Mouse (Mus musculus) MEL (cell line): ENCODE results near the gene Sept5. TPM values are rescaled to one million over a fixed set of nuclear protein-coding genes. Genes with fewer than 3 reads are reported as not detected.

Experiments used
- DNase-seq: peaks from one replicate; pipeline ENCODE4 v3.0.0; 2011; ENCODE audit warnings: low read depth, low spot score
- H3K27ac ChIP-seq: 2 replicates; pipeline ENCODE4 v1.5.1; 2012; ENCODE audit warnings: low read depth, mild to moderate bottlenecking, control low read depth, low read length, moderate library complexity; ENCODE audit not compliant: control insufficient read depth
- H3K27me3 ChIP-seq, 2 experiments: fragments of 150-350 bp in 1 of 2; sonication (generic) in 1 of 2; 2 replicates each; pipeline ENCODE4 v1.6.1; 2012; ENCODE audit warnings: low read length in 2 of 2, mild to moderate bottlenecking in 2 of 2, improper control_type of control experiment in 1 of 2, moderate library complexity in 1 of 2; ENCODE audit not compliant: insufficient read depth in 2 of 2, control insufficient read depth in 1 of 2
- H3K36me3 ChIP-seq, 2 experiments: 2 replicates each; pipeline ENCODE4 v1.6.1; 2012 to 2014; ENCODE audit warnings: low read length in 2 of 2, improper control_type of control experiment in 1 of 2, inconsistent platforms in 1 of 2, mild to moderate bottlenecking in 1 of 2; ENCODE audit not compliant: insufficient read depth in 2 of 2, control insufficient read depth in 1 of 2
- H3K4me1 ChIP-seq, 2 experiments: fragments of 150-350 bp in 1 of 2; sonication (generic) in 1 of 2; 2 replicates each; pipeline ENCODE4 v1.6.1; 2012; ENCODE audit warnings: low read length in 2 of 2, improper control_type of control experiment in 1 of 2, mild to moderate bottlenecking in 1 of 2; ENCODE audit not compliant: insufficient read depth in 2 of 2, control insufficient read depth in 1 of 2
- H3K4me3 ChIP-seq, 2 experiments: fragments of 150-350 bp in 1 of 2; sonication (generic) in 1 of 2; 2 replicates each; pipeline ENCODE4 v1.5.1; 2012; ENCODE audit warnings: low read depth in 2 of 2, low read length in 2 of 2, mild to moderate bottlenecking in 2 of 2, moderate library complexity in 2 of 2, control low read depth in 1 of 2, improper control_type of control experiment in 1 of 2; ENCODE audit not compliant: control insufficient read depth in 1 of 2, insufficient read depth in 1 of 2
- H3K79me2 ChIP-seq: 2 replicates; pipeline ENCODE4 v1.6.1; 2012; ENCODE audit warnings: mild to moderate bottlenecking, low read length, moderate library complexity; ENCODE audit not compliant: control insufficient read depth, poor library complexity, insufficient read depth
- H3K9ac ChIP-seq: 2 replicates; pipeline ENCODE4 v1.6.1; 2012; ENCODE audit warnings: low read depth, mild to moderate bottlenecking, control low read depth, low read length, moderate library complexity; ENCODE audit not compliant: control insufficient read depth, poor library complexity, severe bottlenecking
- H3K9me3 ChIP-seq: fragments of 150-350 bp; sonication (generic); replicated peaks from 2 replicates; pipeline ENCODE4 v1.6.1; 2012; ENCODE audit warnings: mild to moderate bottlenecking, low read length, improper control_type of control experiment, moderate library complexity; ENCODE audit not compliant: insufficient read depth
- BHLHE40 ChIP-seq: IDR thresholded peaks from 2 replicates; pipeline ENCODE4 v1.6.1; 2012; ENCODE audit warnings: low read depth, mild to moderate bottlenecking, inconsistent platforms, low read length, improper control_type of control experiment, borderline replicate concordance
- CHD2 ChIP-seq: IDR thresholded peaks from 2 replicates; pipeline ENCODE4 v1.6.1; 2011; ENCODE audit warnings: low read length, improper control_type of control experiment
- CTCF ChIP-seq, 3 experiments: IDR thresholded peaks in 2 of 3; conservative IDR thresholded peaks in 1 of 3; 2 replicates each; pipeline ENCODE4 v1.5.1; 2011 to 2012; ENCODE audit warnings: low read length in 3 of 3, low read depth in 2 of 3, mild to moderate bottlenecking in 2 of 3, improper control_type of control experiment in 1 of 3, inconsistent platforms in 1 of 3, mixed read lengths in 1 of 3, moderate library complexity in 1 of 3; ENCODE audit not compliant: control insufficient read depth in 1 of 3, insufficient read depth in 1 of 3, poor library complexity in 1 of 3, severe bottlenecking in 1 of 3
- E2F4 ChIP-seq: IDR thresholded peaks from 2 replicates; pipeline ENCODE4 v1.6.1; 2011; ENCODE audit warnings: low read depth, low read length, improper control_type of control experiment, borderline replicate concordance
- ELF1 ChIP-seq: IDR thresholded peaks from 2 replicates; pipeline ENCODE4 v1.6.1; 2014; ENCODE audit warnings: low read depth, mild to moderate bottlenecking, inconsistent platforms, low read length, improper control_type of control experiment, moderate library complexity
- GABPA ChIP-seq: IDR thresholded peaks from 2 replicates; pipeline ENCODE4 v1.6.1; 2012; ENCODE audit warnings: low read depth, mild to moderate bottlenecking, inconsistent platforms, low read length, improper control_type of control experiment, moderate library complexity
- JUND ChIP-seq: IDR thresholded peaks from 2 replicates; pipeline ENCODE4 v1.6.1; 2011; ENCODE audit warnings: low read depth, mild to moderate bottlenecking, improper control_type of control experiment, low read length
- KAT2A ChIP-seq: conservative IDR thresholded peaks from 2 replicates; pipeline ENCODE4 v1.6.1; 2012; ENCODE audit warnings: low read depth, low read length, improper control_type of control experiment, inconsistent platforms
- MAFK ChIP-seq: IDR thresholded peaks from 2 replicates; pipeline ENCODE4 v1.6.1; 2011; ENCODE audit warnings: low read depth, mild to moderate bottlenecking, low read length, improper control_type of control experiment, borderline replicate concordance
- MAX ChIP-seq: IDR thresholded peaks from 2 replicates; pipeline ENCODE4 v1.6.1; 2011; ENCODE audit warnings: low read length, improper control_type of control experiment
- MAZ ChIP-seq: IDR thresholded peaks from 2 replicates; pipeline ENCODE4 v1.6.1; 2012; ENCODE audit warnings: low read depth, mild to moderate bottlenecking, inconsistent platforms, low read length, improper control_type of control experiment
- MEF2A ChIP-seq: IDR thresholded peaks from 2 replicates; pipeline ENCODE4 v1.6.1; 2014; ENCODE audit warnings: low read depth, mild to moderate bottlenecking, inconsistent platforms, low read length, improper control_type of control experiment; ENCODE audit not compliant: poor library complexity, insufficient replicate concordance, severe bottlenecking; ENCODE audit errors: extremely low read depth
- MXI1 ChIP-seq: IDR thresholded peaks from 2 replicates; pipeline ENCODE4 v1.6.1; 2011; ENCODE audit warnings: mild to moderate bottlenecking, low read depth, low read length, improper control_type of control experiment
- POLR2A ChIP-seq, 2 experiments: IDR thresholded peaks; 2 replicates each; pipeline ENCODE4 v1.6.1; 2011 to 2012; ENCODE audit warnings: low read length in 2 of 2, mild to moderate bottlenecking in 2 of 2, control low read depth in 1 of 2, improper control_type of control experiment in 1 of 2, low read depth in 1 of 2, moderate library complexity in 1 of 2; ENCODE audit not compliant: control insufficient read depth in 1 of 2, insufficient read depth in 1 of 2, poor library complexity in 1 of 2
- POLR2AphosphoS2 ChIP-seq: IDR thresholded peaks from 2 replicates; pipeline ENCODE4 v1.6.1; 2011; ENCODE audit warnings: low read length, improper control_type of control experiment
- RCOR1 ChIP-seq: IDR thresholded peaks from 2 replicates; pipeline ENCODE4 v1.6.1; 2012; ENCODE audit warnings: low read depth, mild to moderate bottlenecking, inconsistent platforms, low read length, improper control_type of control experiment
- SIN3A ChIP-seq: IDR thresholded peaks from 2 replicates; pipeline ENCODE4 v1.6.1; 2012; ENCODE audit warnings: low read length, improper control_type of control experiment, inconsistent platforms
- TBP ChIP-seq: IDR thresholded peaks from 2 replicates; pipeline ENCODE4 v1.8.0; 2011; ENCODE audit warnings: low read depth, low read length, improper control_type of control experiment
- TCF12 ChIP-seq: IDR thresholded peaks from 2 replicates; pipeline ENCODE4 v1.6.1; 2014; ENCODE audit warnings: low read depth, mild to moderate bottlenecking, inconsistent platforms, low read length, improper control_type of control experiment, moderate library complexity
- USF2 ChIP-seq, 2 experiments: IDR thresholded peaks; 2 replicates each; pipeline ENCODE4 v1.6.1; 2011 to 2012; ENCODE audit warnings: improper control_type of control experiment in 2 of 2, low read length in 2 of 2, borderline replicate concordance in 1 of 2, inconsistent platforms in 1 of 2, low read depth in 1 of 2, mild to moderate bottlenecking in 1 of 2; ENCODE audit not compliant: insufficient read depth in 1 of 2
- ZC3H11A ChIP-seq: IDR thresholded peaks from 2 replicates; pipeline ENCODE4 v1.6.1; 2012; ENCODE audit warnings: low read depth, mild to moderate bottlenecking, inconsistent platforms, low read length, improper control_type of control experiment
- ZMIZ1 ChIP-seq: IDR thresholded peaks from 2 replicates; pipeline ENCODE4 v1.6.1; 2012; ENCODE audit warnings: low read depth, mild to moderate bottlenecking, inconsistent platforms, low read length, improper control_type of control experiment, moderate library complexity
- ZNF384 ChIP-seq: IDR thresholded peaks from 2 replicates; pipeline ENCODE4 v1.6.1; 2012; ENCODE audit warnings: low read depth, mild to moderate bottlenecking, inconsistent platforms, low read length, improper control_type of control experiment
- polyA plus RNA-seq, 2 experiments: library from polyadenylated mRNA; stranded (reverse) in 1 of 2; unstranded in 1 of 2; fragments of >175 nt in 1 of 2; fragments of >200 nt in 1 of 2; gene quantifications; 2 replicates each; pipeline versions ENCODE4 v1.2.1 to v1.2.4; 2012; ENCODE audit warnings: low replicate concordance in 2 of 2, low read depth in 1 of 2; ENCODE audit not compliant: insufficient read length in 2 of 2, insufficient read depth in 1 of 2, missing spikeins in 1 of 2
- total RNA-seq: library from RNA; depleted of rRNA; stranded (reverse); fragments of 300-350 nt; gene quantifications from 2 replicates; pipeline ENCODE4 v1.2.3, GENCODE M21; 2012

Gene Sept5
- total and polyA plus RNA-seq, 3 experiments, result 7.4 to 29.3 TPM; not detected in 1

GRCm38 (mm10) chr16:18625097-18625496, 4.7 kb downstream of the Sept5 start:
- Histone ChIP-seq H3K79me2 (peaks cover 1% of the 10 kb centered on the region; the same call in 1 of the 2 replicates), H3K27me3 (no peaks in the 10 kb centered on the region), H3K9me3 (no peaks in the 10 kb centered on the region), H3K4me3 (no peak overlapping the region), H3K4me1 (peaks cover under 1 to 11% of the 10 kb centered on the region in 2 experiments), H3K36me3 (peaks cover 0 to 5% of the 10 kb centered on the region in 2 experiments; a peak in 2 of 4 replicates), H3K27ac (no peak overlapping the region), H3K9ac (no peak overlapping the region)
- DNase-seq, result no peak
- no peak for TF ChIP-seq RCOR1
- TF ChIP-seq TBP, result no peak
- TF ChIP-seq ELF1, result no peak
- TF ChIP-seq MAFK, result no peak
- TF ChIP-seq GABPA, result no peak
- no peak for TF ChIP-seq POLR2A (IDR thresholded peaks at IDR 0.05; ENCODE audit: control insufficient read depth in 1 of 2, insufficient read depth in 1 of 2, low read depth in 1 of 2, low read length in 2 of 2, poor library complexity in 1 of 2)
- TF ChIP-seq JUND, result no peak
- no peak for TF ChIP-seq TCF12
- no peak for TF ChIP-seq USF2 (IDR thresholded peaks at IDR 0.05; ENCODE audit: borderline replicate concordance in 1 of 2, insufficient read depth in 1 of 2, low read depth in 1 of 2, low read length in 2 of 2)
- no peak for TF ChIP-seq E2F4
- TF ChIP-seq MXI1, result no peak
- TF ChIP-seq BHLHE40, result no peak
- TF ChIP-seq MEF2A, result no peak
- TF ChIP-seq ZNF384, result no peak
- no peak for TF ChIP-seq SIN3A
- TF ChIP-seq ZMIZ1, result no peak
- no peak for TF ChIP-seq MAZ
- no peak for TF ChIP-seq CHD2

- Histone ChIP-seq H3K9ac (no peak overlapping the region), H3K4me3 (no peak overlapping the region)
- TF ChIP-seq POLR2AphosphoS2 (no peak), ZC3H11A (no peak), MAX (no peak), POLR2A (IDR thresholded peaks at IDR 0.05; ENCODE audit: control insufficient read depth in 1 of 2, insufficient read depth in 1 of 2, low read depth in 1 of 2, low read length in 2 of 2, poor library complexity in 1 of 2) (no peak), KAT2A (no peak), CTCF (IDR thresholded peaks at IDR 0.05 in 2 of 3, conservative IDR thresholded peaks at IDR 0.05 in 1 of 3; ENCODE audit: control insufficient read depth in 1 of 3, insufficient read depth in 1 of 3, low read depth in 2 of 3, low read length in 3 of 3, poor library complexity in 1 of 3, severe bottlenecking in 1 of 3) (no peak)
- TF ChIP-seq, all 39 proteins: peak for 0
- DNase-seq, result no peak
- peaks cover 1% of the 10 kb centered on the region; the same call in 1 of the 2 replicates for H3K79me2 ChIP-seq
- no peaks in the 10 kb centered on the region for H3K9me3 ChIP-seq
- no peak overlapping the region for H3K27ac ChIP-seq
- H3K27me3 ChIP-seq, result no peaks in the 10 kb centered on the region
- peaks cover 0 to 5% of the 10 kb centered on the region in 2 experiments; a peak in 2 of 4 replicates for H3K36me3 ChIP-seq
- H3K4me1 ChIP-seq, result peaks cover 0 to 9% of the 10 kb centered on the region in 2 experiments; a peak in 2 of 4 replicates
These were observed 5.1 kb downstream of the Sept5 start for GRCm38 (mm10) chr16:18624641-18625040.
